Comparison of ENCODE assay signal across 8 mouse cellular contexts in genomic region chr2:57117201-57117951, GRCm38 (mm10). TPM values are rescaled to one million over a fixed set of nuclear protein-coding genes. Genes with fewer than 3 reads are reported as not detected.
DNase-seq lines count a peak whose midpoint lies in the region; ATAC-seq lines count a peak whose summit lies in the region.

No protein-coding gene starts in this region.

- no peaks in the 10 kb centered on the region for H3K9me3 ChIP-seq in forebrain, embryonic 10.5 days
- no peaks in the 10 kb centered on the region; the same call in 1 of the 2 replicates for H3K9me3 ChIP-seq in heart, embryonic 16.5 days (replicated peaks; ENCODE audit: control insufficient read depth, low read length)
- H3K9me3 ChIP-seq in liver, embryonic 15.5 days (replicated peaks) = no peaks in the 10 kb centered on the region

- peak overlapping the region; percentile 77 for H3K9ac ChIP-seq in heart, embryonic 16.5 days (ENCODE audit: low read length)
- peak overlapping the region; percentile 50; the same call in 1 of the 2 replicates for H3K9ac ChIP-seq in liver, embryonic 15.5 days

- peaks cover 19% of the 10 kb centered on the region for H3K27me3 ChIP-seq in forebrain, embryonic 10.5 days (ENCODE audit: poor library complexity, severe bottlenecking)
- H3K27me3 ChIP-seq in heart, embryonic 16.5 days (ENCODE audit: control insufficient read depth, insufficient read depth, low read length) = peaks cover 14% of the 10 kb centered on the region
- peaks cover 42% of the 10 kb centered on the region for H3K27me3 ChIP-seq in liver, embryonic 15.5 days

- peaks cover 77% of the 10 kb centered on the region for H3K4me1 ChIP-seq in forebrain, embryonic 10.5 days
- H3K4me1 ChIP-seq in heart, embryonic 16.5 days (ENCODE audit: control insufficient read depth, insufficient read depth, low read length) = no peaks in the 10 kb centered on the region; the same call in 1 of the 2 replicates
- peaks cover 36% of the 10 kb centered on the region for H3K4me1 ChIP-seq in liver, embryonic 15.5 days (replicated peaks)

- peak overlapping the region; percentile 90 for H3K27ac ChIP-seq in forebrain, embryonic 10.5 days
- H3K27ac ChIP-seq in heart, embryonic 16.5 days (ENCODE audit: low read length) = peak overlapping the region; percentile 96
- peak overlapping the region; percentile 41 for H3K27ac ChIP-seq in liver, embryonic 15.5 days (replicated peaks)

- 5% methylated on average over 12 of the region's 13 CpGs for WGBS in forebrain, embryonic 10.5 days
- 2% methylated on average over 10 of the region's 13 CpGs for WGBS in heart, embryonic 16.5 days
- 2% methylated on average over 13 of the region's 13 CpGs for WGBS in liver, embryonic 15.5 days (ENCODE audit: insufficient replicate concordance)

- 0 out of 2 replicates have a peak, but pooled peaks have one; percentile 18 for ATAC-seq in heart, embryonic 16.5 days (replicated peaks; ENCODE audit: extremely low read depth, insufficient read depth, low FRiP score)
- peak; percentile 32; the same call in 1 of the 2 replicates for ATAC-seq in liver, embryonic 15.5 days (ENCODE audit: insufficient read depth)

- H3K4me2 ChIP-seq in heart, embryonic 16.5 days (ENCODE audit: low read depth, low read length) = peak overlapping the region; percentile 94
- peak overlapping the region; percentile 94 for H3K4me2 ChIP-seq in liver, embryonic 15.5 days

- H3K36me3 ChIP-seq in forebrain, embryonic 10.5 days (replicated peaks) = peaks cover 7% of the 10 kb centered on the region
- no peaks in the 10 kb centered on the region for H3K36me3 ChIP-seq in heart, embryonic 16.5 days (ENCODE audit: control insufficient read depth, insufficient read depth)
- no peaks in the 10 kb centered on the region for H3K36me3 ChIP-seq in liver, embryonic 15.5 days (replicated peaks)

- DNase-seq in MN1 (ENCODE audit: low spot score) = peak; percentile 83
- DNase-seq in c-Kit-negative CD71-positive TER-119-positive erythroid progenitor cells, embryonic 14.5 days (ENCODE audit: low read depth, low spot score) = peak; percentile 36
- peak; percentile 70 for DNase-seq in forebrain, embryonic 10.5 days (ENCODE audit: extremely low spot score, low spot score)
- peak; percentile 81 for DNase-seq in kidney, postnatal 14 days
- DNase-seq in neural tube, embryonic 10.5 days (ENCODE audit: extremely low spot score, low spot score) = peak; percentile 62
- peak; percentile 66 for DNase-seq in yolk sac, embryonic 10.5 days (ENCODE audit: low spot score)

- H3K4me3 ChIP-seq in forebrain, embryonic 10.5 days = peak overlapping the region; percentile 94
- H3K4me3 ChIP-seq in heart, embryonic 16.5 days (ENCODE audit: low read length) = peak overlapping the region; percentile 90
- peak overlapping the region; percentile 68 for H3K4me3 ChIP-seq in liver, embryonic 15.5 days (replicated peaks)

RNA-seq across cellular contexts. Expression of gene Nr4a2, which starts 6.4 kb away (rescaled TPM):
- 7.4 and 7.8 TPM in 2 replicates for polyA plus RNA-seq in forebrain, embryonic 10.5 days (2016; fragmentation: Nextera tagmentation; extraction: Ambion mirVana)
- 2.1 and 2.2 TPM in 2 replicates for polyA plus RNA-seq in heart, embryonic 16.5 days (2015; fragmentation: Nextera tagmentation; extraction: Ambion mirVana)
- 0.28 and 0.31 TPM in 2 replicates for polyA plus RNA-seq in liver, embryonic 15.5 days (2015; fragmentation: Nextera tagmentation; extraction: Ambion mirVana)

Comparison
In these comparisons a context has a peak if more than half of its experiments do, and no peak if none do; other contexts are left out.
1. Peak in every context shown above with its lines: DNase-seq, ATAC-seq, H3K4me3 ChIP-seq and H3K27ac ChIP-seq.
2. H3K27ac ChIP-seq: peak in every context shown above with its lines; median percentile 96 in heart, embryonic 16.5 days; 90 in forebrain, embryonic 10.5 days; 41 in liver, embryonic 15.5 days.